Mouse (Mus musculus) neural tube, embryonic 15.5 days (tissue): ENCODE measurements around the gene Zfp871. TPM values are rescaled to one million over a fixed set of nuclear protein-coding genes. Genes with fewer than 3 reads are reported as not detected.

Source experiments
- ATAC-seq: fragments of 200-750 bp; cut with Nextera tagmentation; 2 replicates; pipeline ENCODE4 v1.8.0; 2017; ENCODE audit warnings: mild to moderate bottlenecking, moderate TSS enrichment, moderate library complexity; ENCODE audit not compliant: low FRiP score
- H3K27ac ChIP-seq: fragments of 300-500 bp; sonication (generic); replicated peaks from 2 replicates; pipeline ENCODE4 v1.5.1; 2015; ENCODE audit warnings: mild to moderate bottlenecking, inconsistent platforms
- H3K27me3 ChIP-seq: fragments of 300-500 bp; sonication (generic); replicated peaks from 2 replicates; pipeline ENCODE4 v1.6.1; 2015; ENCODE audit warnings: inconsistent platforms
- H3K36me3 ChIP-seq: fragments of 300-500 bp; sonication (generic); 2 replicates; pipeline ENCODE4 v1.6.1; 2015; ENCODE audit warnings: inconsistent platforms
- H3K4me1 ChIP-seq: fragments of 300-500 bp; sonication (generic); 2 replicates; pipeline ENCODE4 v1.6.1; 2015; ENCODE audit warnings: inconsistent platforms
- H3K4me2 ChIP-seq: fragments of 300-500 bp; sonication (generic); 2 replicates; pipeline ENCODE4 v1.6.1; 2015; ENCODE audit warnings: inconsistent platforms, mild to moderate bottlenecking, moderate library complexity
- H3K4me3 ChIP-seq: fragments of 300-500 bp; sonication (generic); replicated peaks from 2 replicates; pipeline ENCODE4 v1.5.1; 2015; ENCODE audit warnings: mild to moderate bottlenecking, inconsistent platforms
- H3K9ac ChIP-seq: fragments of 300-500 bp; sonication (generic); replicated peaks from 2 replicates; pipeline ENCODE4 v1.6.1; 2015; ENCODE audit warnings: mild to moderate bottlenecking, inconsistent platforms
- H3K9me3 ChIP-seq: fragments of 300-500 bp; sonication (generic); replicated peaks from 2 replicates; pipeline ENCODE4 v1.6.1; 2016; ENCODE audit warnings: inconsistent platforms
- WGBS: fragments of 180-500 bp; shearing (Covaris S2); methylation state at CpG from one replicate; pipeline ENCODE4 v1.1.7; 2015; ENCODE audit warnings: mixed read lengths; 5-methylcytosine and 5-hydroxymethylcytosine counted together
- polyA plus RNA-seq: library from polyadenylated mRNA; unstranded; fragments of >200 nt; fragmentation: Nextera tagmentation; extraction: Ambion mirVana; gene quantifications from 2 replicates; pipeline ENCODE4 v1.2.1, GENCODE M21; 2015

Zfp871 gene
- polyA plus RNA-seq, 1 experiment from 2014 or later: 37.6 TPM

DNA sequence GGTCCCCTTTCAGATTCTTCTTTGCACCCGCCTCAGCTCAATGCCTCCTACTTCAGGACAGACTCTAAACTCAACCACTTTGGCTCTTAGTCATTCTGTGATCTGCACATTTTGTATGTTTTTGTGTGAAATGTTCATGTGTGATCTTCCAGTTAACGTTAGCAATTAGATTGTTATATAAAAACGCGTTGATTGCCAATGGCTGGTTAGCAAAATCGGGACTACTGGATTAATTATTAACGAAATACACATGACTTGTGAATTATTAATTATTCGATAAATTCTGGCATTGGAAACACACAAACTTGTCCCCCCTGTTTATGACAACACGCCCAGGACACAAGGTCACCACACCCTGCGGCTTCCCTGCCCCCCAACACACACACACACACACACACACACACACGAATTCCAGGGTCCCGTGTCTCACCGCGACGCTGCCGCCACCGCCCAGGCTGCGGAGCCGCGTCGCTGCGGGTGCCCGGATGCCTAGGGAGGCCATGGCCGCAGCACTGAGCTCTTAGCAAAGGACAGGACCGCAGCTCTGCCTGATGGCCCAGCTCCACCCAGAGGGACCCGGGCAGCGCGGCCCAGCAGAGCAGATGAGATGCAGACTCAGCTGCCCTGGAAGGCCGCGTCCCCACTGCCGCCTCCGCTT, 522 bp downstream of the Zfp871 start:
- peak overlapping the region; percentile 65 for H3K4me2 ChIP-seq
- peak overlapping the region; percentile 87 for H3K4me3 ChIP-seq
- H3K27me3 ChIP-seq: no peaks in the 10 kb centered on the region
- H3K9me3 ChIP-seq: no peaks in the 10 kb centered on the region
- H3K27ac ChIP-seq: peak overlapping the region; percentile 95
- peak; percentile 87 for ATAC-seq
- H3K36me3 ChIP-seq: peaks cover 14% of the 10 kb centered on the region
- peaks cover 30% of the 10 kb centered on the region for H3K4me1 ChIP-seq
- under 1% methylated on average over 31 of the region's 31 CpGs for WGBS
- peak overlapping the region; percentile 92 for H3K9ac ChIP-seq

DNA sequence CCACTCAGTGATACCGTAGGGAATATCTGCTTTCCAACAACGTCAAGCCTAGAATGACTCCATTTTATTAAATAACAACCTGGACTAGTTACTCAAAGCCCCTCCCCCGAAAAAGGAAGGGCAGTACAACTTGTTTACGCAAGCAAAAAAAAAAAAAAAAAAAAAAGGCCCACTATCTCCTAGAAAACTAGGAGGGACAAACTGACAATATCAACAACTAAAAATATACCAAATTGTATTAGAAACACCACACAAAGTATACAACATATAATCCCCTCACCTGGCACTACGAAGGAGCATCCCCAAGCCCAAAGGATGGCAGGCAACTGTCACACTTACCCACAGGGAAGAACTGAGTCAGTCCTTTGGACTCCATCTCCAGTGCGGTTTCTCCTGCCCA, 1.1 kb downstream of the Zfp871 start:
- peak overlapping the region; percentile 87 for H3K4me3 ChIP-seq
- H3K27me3 ChIP-seq: no peaks in the 10 kb centered on the region
- 74% methylated on average over 6 of the region's 6 CpGs for WGBS
- no peak for ATAC-seq
- peaks cover 30% of the 10 kb centered on the region for H3K4me1 ChIP-seq
- H3K27ac ChIP-seq: no peak overlapping the region
- peak overlapping the region; percentile 92 for H3K9ac ChIP-seq
- peak overlapping the region; percentile 65 for H3K4me2 ChIP-seq
- peaks cover 14% of the 10 kb centered on the region for H3K36me3 ChIP-seq
- H3K9me3 ChIP-seq: no peaks in the 10 kb centered on the region

GRCm38 (mm10) chr17:32785656-32786055, 2.4 kb downstream of the Zfp871 start:
- Histone ChIP-seq H3K4me2 (peak overlapping the region; percentile 65), H3K27me3 (no peaks in the 10 kb centered on the region), H3K4me3 (no peak overlapping the region), H3K4me1 (peaks cover 30% of the 10 kb centered on the region), H3K9me3 (no peaks in the 10 kb centered on the region), H3K9ac (0 out of 2 replicates have a peak overlapping the region, but pooled peaks have one; percentile 15), H3K36me3 (peaks cover 14% of the 10 kb centered on the region), H3K27ac (no peak overlapping the region)
- no peak for ATAC-seq
- 93% methylated on average over 3 of the region's 3 CpGs for WGBS

- H3K9ac ChIP-seq: no peak overlapping the region
- WGBS: 96% methylated on average over 3 of the region's 3 CpGs
- no peak overlapping the region for H3K4me3 ChIP-seq
- no peaks in the 10 kb centered on the region for H3K27me3 ChIP-seq
- peaks cover 56% of the 10 kb centered on the region for H3K36me3 ChIP-seq
- no peaks in the 10 kb centered on the region for H3K9me3 ChIP-seq
- H3K4me2 ChIP-seq: no peak overlapping the region
- H3K4me1 ChIP-seq: no peaks in the 10 kb centered on the region
- no peak overlapping the region for H3K27ac ChIP-seq
- no peak for ATAC-seq
Observed at GRCm38 (mm10) chr17:32777564-32777963, 10.5 kb downstream of the Zfp871 start.

GRCm38 (mm10) chr17:32771213-32771612, 16.9 kb downstream of the Zfp871 start:
- Histone ChIP-seq H3K9me3 (peaks cover 5% of the 10 kb centered on the region; the same call in 1 of the 2 replicates), H3K4me1 (no peaks in the 10 kb centered on the region), H3K27ac (no peak overlapping the region), H3K4me2 (no peak overlapping the region), H3K36me3 (peaks cover 74% of the 10 kb centered on the region), H3K4me3 (no peak overlapping the region), H3K27me3 (no peaks in the 10 kb centered on the region), H3K9ac (no peak overlapping the region)
- no peak for ATAC-seq
- 86% methylated on average over 1 of the region's 1 CpGs for WGBS

DNA sequence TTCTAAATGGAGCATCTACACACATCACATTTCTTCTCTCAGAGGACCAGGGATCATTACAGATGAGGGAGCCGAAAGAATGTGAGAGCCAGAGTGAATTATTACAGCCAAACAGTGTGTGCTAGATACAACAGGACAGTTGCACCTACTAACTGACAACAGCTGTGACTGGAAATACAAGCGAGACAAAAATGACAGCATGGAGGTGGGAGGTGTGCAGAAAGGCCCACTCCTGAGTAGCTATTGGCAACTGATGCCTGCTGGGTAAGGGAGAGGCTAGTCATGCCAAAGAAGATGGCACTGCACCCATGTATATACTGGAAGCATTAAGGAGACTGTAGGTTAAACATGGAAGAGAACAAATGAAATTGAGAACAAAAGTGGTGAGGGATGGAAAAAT, 21.7 kb downstream of the Zfp871 start:
- Histone ChIP-seq H3K9ac (no peak overlapping the region), H3K36me3 (peaks cover 61% of the 10 kb centered on the region), H3K4me1 (no peaks in the 10 kb centered on the region), H3K27me3 (no peaks in the 10 kb centered on the region), H3K4me3 (no peak overlapping the region), H3K9me3 (peaks cover 5% of the 10 kb centered on the region; the same call in 1 of the 2 replicates), H3K4me2 (no peak overlapping the region), H3K27ac (no peak overlapping the region)
- no peak for ATAC-seq
- 99% methylated on average over 2 of the region's 2 CpGs for WGBS

DNA sequence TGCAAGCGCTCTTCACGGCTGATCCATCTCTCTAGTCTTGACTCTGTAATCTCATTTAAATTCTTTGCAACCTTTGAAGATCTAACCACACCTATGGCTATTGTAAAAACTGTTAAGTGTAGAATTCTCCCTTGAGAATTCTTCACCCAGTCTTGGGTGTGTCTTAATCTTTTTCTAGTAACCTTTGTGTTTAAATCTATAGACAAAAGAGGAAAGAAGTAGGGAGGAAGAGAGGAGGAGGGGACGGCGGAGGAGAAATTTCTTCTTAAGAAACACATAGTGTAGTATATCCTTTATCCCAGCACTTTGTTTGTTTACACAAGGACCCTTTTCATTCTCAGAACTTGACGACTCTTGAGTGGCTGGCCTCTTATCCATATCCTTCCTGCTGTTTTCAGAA, 30.8 kb downstream of the Zfp871 start:
- no peaks in the 10 kb centered on the region for H3K9me3 ChIP-seq
- H3K9ac ChIP-seq: no peak overlapping the region
- H3K27me3 ChIP-seq: no peaks in the 10 kb centered on the region
- no peak for ATAC-seq
- no peaks in the 10 kb centered on the region; the same call in 1 of the 2 replicates for H3K4me1 ChIP-seq
- no peak overlapping the region for H3K4me2 ChIP-seq
- H3K27ac ChIP-seq: no peak overlapping the region
- no peak overlapping the region for H3K4me3 ChIP-seq
- no peaks in the 10 kb centered on the region for H3K36me3 ChIP-seq
- 78% methylated on average over 5 of the region's 5 CpGs for WGBS

DNA sequence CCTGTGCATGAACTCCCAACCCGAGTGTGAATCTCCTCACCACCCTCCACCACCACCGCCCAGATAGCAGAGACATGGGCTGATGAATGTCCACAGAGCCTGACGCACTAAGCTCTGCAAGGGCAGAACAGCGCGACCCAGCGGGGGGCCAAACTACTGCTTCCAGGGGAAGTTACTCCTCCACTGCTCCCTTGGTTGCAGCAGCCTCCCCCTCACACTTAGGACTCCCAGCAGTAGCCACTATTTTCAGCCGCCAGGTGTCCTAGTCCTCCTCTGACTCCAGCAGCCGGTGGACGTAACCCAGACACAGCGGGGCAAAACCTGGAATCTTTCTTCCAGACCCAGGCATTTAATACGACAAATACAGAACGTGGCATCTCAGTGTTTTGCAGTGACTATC, 34.5 kb downstream of the Zfp871 start:
- Histone ChIP-seq H3K4me2 (no peak overlapping the region), H3K36me3 (no peaks in the 10 kb centered on the region), H3K9ac (no peak overlapping the region), H3K4me1 (no peaks in the 10 kb centered on the region; the same call in 1 of the 2 replicates), H3K9me3 (no peaks in the 10 kb centered on the region), H3K27ac (no peak overlapping the region), H3K27me3 (no peaks in the 10 kb centered on the region), H3K4me3 (no peak overlapping the region)
- no peak for ATAC-seq
- WGBS: 16% methylated on average over 12 of the region's 12 CpGs

DNA sequence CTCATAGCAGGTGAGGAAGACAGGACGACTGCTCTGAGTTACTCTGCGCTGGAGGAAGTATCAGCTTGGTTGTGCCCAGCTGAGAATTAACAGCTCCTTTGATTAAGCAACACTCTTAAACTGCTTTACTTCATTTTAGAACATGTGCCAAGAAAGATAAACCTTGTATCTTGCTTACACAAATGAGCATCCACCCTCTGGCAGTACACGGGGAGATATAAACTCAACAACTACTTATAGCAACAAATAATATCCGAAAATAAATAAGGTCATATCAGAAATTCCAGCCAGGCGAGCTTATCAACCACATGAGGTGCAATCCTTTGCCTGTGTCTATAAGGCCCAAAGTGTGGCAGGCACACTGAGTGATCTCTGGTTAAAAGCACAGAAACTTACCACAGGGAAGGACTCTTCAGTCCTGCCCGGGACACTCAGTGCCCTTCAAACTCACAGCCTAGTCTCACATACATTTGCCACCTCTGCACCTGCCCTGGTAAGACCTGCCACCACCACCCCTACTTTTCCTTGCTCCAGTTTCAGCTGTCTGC, 35.2 kb downstream of the Zfp871 start:
- H3K4me3 ChIP-seq: no peak overlapping the region
- no peaks in the 10 kb centered on the region; the same call in 1 of the 2 replicates for H3K4me1 ChIP-seq
- H3K27ac ChIP-seq: no peak overlapping the region
- no peak overlapping the region for H3K4me2 ChIP-seq
- no peaks in the 10 kb centered on the region for H3K9me3 ChIP-seq
- no peak for ATAC-seq
- H3K9ac ChIP-seq: no peak overlapping the region
- no peaks in the 10 kb centered on the region for H3K27me3 ChIP-seq
- no peaks in the 10 kb centered on the region for H3K36me3 ChIP-seq
- WGBS: 85% methylated on average over 6 of the region's 6 CpGs

DNA sequence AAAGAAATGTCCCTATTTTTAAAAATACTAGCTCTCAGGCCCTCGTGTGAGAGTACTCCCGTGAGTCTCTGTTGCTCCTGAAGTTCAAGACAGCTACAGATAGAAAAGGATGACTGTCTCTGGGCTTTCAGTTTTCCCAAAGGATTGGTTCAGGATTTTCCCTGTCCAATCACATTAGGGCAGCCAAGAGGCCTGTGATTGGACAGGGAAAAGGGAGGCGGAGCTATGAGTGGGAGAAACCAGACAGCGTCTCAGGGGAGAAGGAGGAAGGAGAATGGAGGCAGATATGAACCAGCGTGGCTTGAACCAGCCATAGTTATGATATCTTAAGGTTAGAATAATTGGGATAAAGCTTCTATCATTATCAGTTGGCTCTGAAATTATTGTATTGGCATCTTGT, 37.5 kb downstream of the Zfp871 start:
- H3K4me2 ChIP-seq: no peak overlapping the region
- no peak for ATAC-seq
- no peak overlapping the region for H3K9ac ChIP-seq
- no peaks in the 10 kb centered on the region; the same call in 1 of the 2 replicates for H3K4me1 ChIP-seq
- no peak overlapping the region for H3K4me3 ChIP-seq
- no peaks in the 10 kb centered on the region for H3K36me3 ChIP-seq
- no peak overlapping the region for H3K27ac ChIP-seq
- H3K27me3 ChIP-seq: no peaks in the 10 kb centered on the region
- 55% methylated on average over 5 of the region's 5 CpGs for WGBS
- no peaks in the 10 kb centered on the region for H3K9me3 ChIP-seq

- H3K27ac ChIP-seq: no peak overlapping the region
- no peak overlapping the region for H3K4me3 ChIP-seq
- H3K4me2 ChIP-seq: no peak overlapping the region
- 5% methylated on average over 1 of the region's 1 CpGs for WGBS
- H3K36me3 ChIP-seq: no peaks in the 10 kb centered on the region
- ATAC-seq: no peak
- H3K9me3 ChIP-seq: no peaks in the 10 kb centered on the region
- H3K27me3 ChIP-seq: no peaks in the 10 kb centered on the region
- H3K4me1 ChIP-seq: no peaks in the 10 kb centered on the region
- no peak overlapping the region for H3K9ac ChIP-seq
Observed at GRCm38 (mm10) chr17:32741057-32741456, 47.0 kb downstream of the Zfp871 start.

- 93% methylated on average over 1 of the region's 1 CpGs for WGBS
- H3K4me2 ChIP-seq: no peak overlapping the region
- H3K9me3 ChIP-seq: no peaks in the 10 kb centered on the region
- H3K27ac ChIP-seq: no peak overlapping the region
- no peaks in the 10 kb centered on the region for H3K36me3 ChIP-seq
- H3K9ac ChIP-seq: no peak overlapping the region
- H3K4me3 ChIP-seq: no peak overlapping the region
- no peaks in the 10 kb centered on the region for H3K4me1 ChIP-seq
- no peak for ATAC-seq
- H3K27me3 ChIP-seq: no peaks in the 10 kb centered on the region
Observed at GRCm38 (mm10) chr17:32738406-32738805, 49.7 kb downstream of the Zfp871 start.
